In genomic region chr16:63863181-63863580, GRCm38 (mm10) we compare ENCODE assay signal across 8 mouse cellular contexts. TPM values are rescaled to one million over a fixed set of nuclear protein-coding genes. Genes with fewer than 3 reads are reported as not detected.
DNase-seq lines count a peak whose midpoint lies in the region; ATAC-seq lines count a peak whose summit lies in the region.

No protein-coding gene starts in this region.

- 0 out of 2 replicates have a peak, but pooled peaks cover 6% of the 10 kb centered on the region for H3K27me3 ChIP-seq in heart, embryonic 10.5 days (ENCODE audit: insufficient read depth, poor library complexity, severe bottlenecking)
- 0 out of 2 replicates have a peak, but pooled peaks cover 3% of the 10 kb centered on the region for H3K27me3 ChIP-seq in embryonic facial prominence, embryonic 14.5 days (replicated peaks; ENCODE audit: control insufficient read depth, insufficient read depth, low read length)
- H3K27me3 ChIP-seq in neural tube, embryonic 12.5 days (replicated peaks), result no peaks in the 10 kb centered on the region

- intact Hi-C loops in heart, postnatal 36 days (cut with DNase I), result no loop called here

- H3K4me1 ChIP-seq in heart, embryonic 10.5 days, result no peaks in the 10 kb centered on the region
- H3K4me1 ChIP-seq in embryonic facial prominence, embryonic 14.5 days (ENCODE audit: control insufficient read depth, insufficient read depth, low read length), result 0 out of 2 replicates have a peak, but pooled peaks cover 3% of the 10 kb centered on the region
- H3K4me1 ChIP-seq in neural tube, embryonic 12.5 days, result no peaks in the 10 kb centered on the region; the same call in 1 of the 2 replicates

- H3K36me3 ChIP-seq in heart, embryonic 10.5 days, result no peaks in the 10 kb centered on the region
- H3K36me3 ChIP-seq in embryonic facial prominence, embryonic 14.5 days (ENCODE audit: control insufficient read depth, insufficient read depth, low read length), result no peaks in the 10 kb centered on the region
- no peaks in the 10 kb centered on the region for H3K36me3 ChIP-seq in neural tube, embryonic 12.5 days

- H3K9ac ChIP-seq in embryonic facial prominence, embryonic 14.5 days (ENCODE audit: low read depth, low read length), result peak overlapping the region; percentile 76
- H3K9ac ChIP-seq in neural tube, embryonic 12.5 days, result peak overlapping the region; percentile 48; the same call in 1 of the 2 replicates

- ATAC-seq in embryonic facial prominence, embryonic 14.5 days (ENCODE audit: low read depth), result no peak
- peak; percentile 77 for ATAC-seq in neural tube, embryonic 12.5 days (ENCODE audit: low FRiP score, low read depth)

- no peaks in the 10 kb centered on the region for H3K9me3 ChIP-seq in heart, embryonic 10.5 days
- H3K9me3 ChIP-seq in embryonic facial prominence, embryonic 14.5 days (ENCODE audit: control insufficient read depth, low read length), result no peaks in the 10 kb centered on the region
- no peaks in the 10 kb centered on the region for H3K9me3 ChIP-seq in neural tube, embryonic 12.5 days

- H3K4me3 ChIP-seq in heart, embryonic 10.5 days, result peak overlapping the region; percentile 70
- peak overlapping the region; percentile 72 for H3K4me3 ChIP-seq in embryonic facial prominence, embryonic 14.5 days (ENCODE audit: low read depth, low read length)
- peak overlapping the region; percentile 69 for H3K4me3 ChIP-seq in neural tube, embryonic 12.5 days

- no peak overlapping the region for H3K27ac ChIP-seq in heart, embryonic 10.5 days
- 0 out of 2 replicates have a peak overlapping the region, but pooled peaks have one; percentile 68 for H3K27ac ChIP-seq in embryonic facial prominence, embryonic 14.5 days (replicated peaks; ENCODE audit: low read depth, low read length)
- no peak overlapping the region for H3K27ac ChIP-seq in neural tube, embryonic 12.5 days

- H3K4me2 ChIP-seq in embryonic facial prominence, embryonic 14.5 days (ENCODE audit: low read depth, low read length), result peak overlapping the region; percentile 91
- H3K4me2 ChIP-seq in neural tube, embryonic 12.5 days (replicated peaks), result peak overlapping the region; percentile 78

- DNase-seq in heart, embryonic 10.5 days (ENCODE audit: low spot score), result no peak
- no peak for DNase-seq in heart, postnatal 36 days
- peak; percentile 31 for DNase-seq in Muller cell, postnatal 12 days (ENCODE audit: inconsistent ontology term)
- DNase-seq in embryonic facial prominence, embryonic 14.5 days (ENCODE audit: low spot score), result peak; percentile 51
- DNase-seq in left cerebral cortex, adult 8-10 months (ENCODE audit: low spot score in 2 of 2), result peak; percentile 9 to 10
- DNase-seq in urinary bladder, postnatal 36 days (ENCODE audit: low spot score in 2 of 2), result no peak
- DNase-seq in spleen, postnatal 4 days (ENCODE audit: low spot score in 2 of 2), result no peak

- WGBS in heart, embryonic 10.5 days, result 4% methylated on average over 12 of the region's 12 CpGs
- under 1% methylated on average over 12 of the region's 12 CpGs for WGBS in embryonic facial prominence, embryonic 14.5 days
- WGBS in neural tube, embryonic 12.5 days, result under 1% methylated on average over 12 of the region's 12 CpGs

RNA-seq across cellular contexts. Expression of gene Epha3, which starts 0.8 kb away (rescaled TPM):
- 8.1 and 20.4 TPM in 2 replicates for polyA plus RNA-seq in heart, embryonic 10.5 days (2016; fragmentation: Nextera tagmentation; extraction: Ambion mirVana)
- total RNA-seq in heart, postnatal 36 days (2021), result under 1 TPM; 0.33 to 0.89 TPM
- polyA plus RNA-seq in embryonic facial prominence, embryonic 14.5 days (2014; fragmentation: Nextera tagmentation; extraction: Ambion mirVana), result 47.7 and 56.9 TPM in 2 replicates
- total RNA-seq in left cerebral cortex, adult 8-10 months (2022), result 10 to 100 TPM in 2 of 4 experiments, 1 to 10 TPM in 2; 8.6 to 10.9 (median 9.7) TPM
- polyA plus RNA-seq in neural tube, embryonic 12.5 days (2016; fragmentation: Nextera tagmentation; extraction: Ambion mirVana), result 57.1 and 61.9 TPM in 2 replicates

Comparison
In these comparisons a context has a peak if more than half of its experiments do, and no peak if none do; other contexts are left out.
1. DNase-seq: peak in Muller cell, postnatal 12 days (single experiment), embryonic facial prominence, embryonic 14.5 days (single experiment) and left cerebral cortex, adult 8-10 months (2 of 2); none in heart, embryonic 10.5 days (single experiment), heart, postnatal 36 days (0 of 2), urinary bladder, postnatal 36 days (0 of 2) and spleen, postnatal 4 days (0 of 2).
2. Peak in every context shown above with its lines, with median percentiles within 50 percentile points of each other: H3K4me3 ChIP-seq.